Mouse (Mus musculus): ENCODE measurements at regions not wholly inside any gene's neighbourhood (a gene's known extent, or its start where the extent isn't known, plus 50 kb on each side); places are given as distances from the start of the nearest gene placed in this dataset.

GRCm38 (mm10) chr2:51073040-51073594 lies 75.8 kb downstream of the Rnd3 start:
- WGBS, result 43% methylated on average over 14 of the region's 14 CpGs
- no peak for ATAC-seq (ENCODE audit: insufficient number of reproducible peaks, insufficient read depth, low FRiP score, low read depth)
- Histone ChIP-seq H3K9ac (ENCODE audit: low read length) (no peak overlapping the region), H3K4me3 (ENCODE audit: control insufficient read depth in 1 of 2, insufficient read depth in 1 of 2, low read depth in 1 of 2, low read length in 2 of 2) (no peak overlapping the region), H3K27me3 (ENCODE audit: control insufficient read depth, insufficient read depth, low read length) (no peaks in the 10 kb centered on the region), H3K9me3 (ENCODE audit: control insufficient read depth, low read length) (no peaks in the 10 kb centered on the region), H3K4me2 (ENCODE audit: low read length) (peak overlapping the region; percentile 44), H3K4me1 (ENCODE audit: control insufficient read depth in 2 of 2, insufficient read depth in 2 of 2, low read length in 2 of 2) (peaks cover 0 to 2% of the 10 kb centered on the region in 2 experiments; a peak in 3 of 4 replicates), H3K27ac (replicated peaks in 1 of 2; ENCODE audit: control insufficient read depth in 1 of 2, insufficient read depth in 1 of 2, low read depth in 2 of 2, low read length in 2 of 2) (no peak overlapping the region), H3K36me3 (ENCODE audit: control insufficient read depth, insufficient read depth, low read length) (no peaks in the 10 kb centered on the region)

- H3K9me3 ChIP-seq (ENCODE audit: control insufficient read depth, low read length), result no peaks in the 10 kb centered on the region
- H3K4me2 ChIP-seq (ENCODE audit: low read length), result peak overlapping the region; percentile 44
- H3K4me3 ChIP-seq (ENCODE audit: control insufficient read depth in 1 of 2, insufficient read depth in 1 of 2, low read depth in 1 of 2, low read length in 2 of 2), result no peak overlapping the region
- no peak overlapping the region for H3K9ac ChIP-seq (ENCODE audit: low read length)
- no peak for ATAC-seq (ENCODE audit: insufficient number of reproducible peaks, insufficient read depth, low FRiP score, low read depth)
- 16% methylated on average over 6 of the region's 6 CpGs for WGBS
- no peaks in the 10 kb centered on the region for H3K36me3 ChIP-seq (ENCODE audit: control insufficient read depth, insufficient read depth, low read length)
- H3K27ac ChIP-seq (replicated peaks in 1 of 2; ENCODE audit: control insufficient read depth in 1 of 2, insufficient read depth in 1 of 2, low read depth in 2 of 2, low read length in 2 of 2), result no peak overlapping the region
- H3K27me3 ChIP-seq (ENCODE audit: control insufficient read depth, insufficient read depth, low read length), result no peaks in the 10 kb centered on the region
- H3K4me1 ChIP-seq (ENCODE audit: control insufficient read depth in 2 of 2, insufficient read depth in 2 of 2, low read length in 2 of 2), result peaks cover 0 to 2% of the 10 kb centered on the region in 2 experiments; a peak in 3 of 4 replicates
These were observed 76.5 kb downstream of the Rnd3 start for GRCm38 (mm10) chr2:51072346-51072885.

DNA sequence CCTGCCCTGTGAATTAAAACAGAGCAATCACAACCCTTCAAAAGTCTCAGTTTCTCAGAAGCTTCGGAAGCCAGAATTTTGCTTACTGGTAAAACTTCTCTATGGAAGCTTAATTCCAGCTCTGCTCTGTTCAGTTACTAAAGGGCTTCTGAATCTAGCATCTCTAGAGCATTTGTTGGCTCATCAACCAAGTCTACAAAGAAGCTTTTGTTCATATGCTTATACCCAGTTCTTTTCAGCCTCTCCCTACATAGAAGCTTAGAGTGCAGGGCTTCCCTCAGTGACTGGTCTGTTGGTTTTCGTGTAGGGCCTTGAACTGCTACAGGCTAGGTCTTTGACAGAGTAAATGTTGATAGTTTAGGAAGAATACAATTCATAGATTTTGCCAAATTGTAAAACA lies 78.0 kb downstream of the Rnd3 start:
- Histone ChIP-seq H3K9ac (ENCODE audit: low read length) (no peak overlapping the region), H3K4me2 (ENCODE audit: low read length) (no peak overlapping the region), H3K4me1 (ENCODE audit: control insufficient read depth in 2 of 2, insufficient read depth in 2 of 2, low read length in 2 of 2) (peaks cover 0 to 2% of the 10 kb centered on the region in 2 experiments; a peak in 3 of 4 replicates), H3K27me3 (ENCODE audit: control insufficient read depth, insufficient read depth, low read length) (no peaks in the 10 kb centered on the region), H3K4me3 (ENCODE audit: control insufficient read depth in 1 of 2, insufficient read depth in 1 of 2, low read depth in 1 of 2, low read length in 2 of 2) (no peak overlapping the region), H3K36me3 (ENCODE audit: control insufficient read depth, insufficient read depth, low read length) (no peaks in the 10 kb centered on the region), H3K27ac (replicated peaks in 1 of 2; ENCODE audit: control insufficient read depth in 1 of 2, insufficient read depth in 1 of 2, low read depth in 2 of 2, low read length in 2 of 2) (no peak overlapping the region), H3K9me3 (ENCODE audit: control insufficient read depth, low read length) (no peaks in the 10 kb centered on the region)
- WGBS, result 86% methylated on average over 2 of the region's 2 CpGs
- ATAC-seq (ENCODE audit: insufficient number of reproducible peaks, insufficient read depth, low FRiP score, low read depth), result no peak

- no peak for ATAC-seq (ENCODE audit: insufficient number of reproducible peaks, insufficient read depth, low FRiP score, low read depth)
- Histone ChIP-seq H3K4me3 (ENCODE audit: control insufficient read depth in 1 of 2, insufficient read depth in 1 of 2, low read depth in 1 of 2, low read length in 2 of 2) (no peak overlapping the region), H3K4me1 (ENCODE audit: control insufficient read depth in 2 of 2, insufficient read depth in 2 of 2, low read length in 2 of 2) (no peaks in the 10 kb centered on the region), H3K9me3 (ENCODE audit: control insufficient read depth, low read length) (0 out of 2 replicates have a peak, but pooled peaks cover 4% of the 10 kb centered on the region), H3K9ac (ENCODE audit: low read length) (no peak overlapping the region), H3K27ac (replicated peaks in 1 of 2; ENCODE audit: control insufficient read depth in 1 of 2, insufficient read depth in 1 of 2, low read depth in 2 of 2, low read length in 2 of 2) (no peak overlapping the region), H3K27me3 (ENCODE audit: control insufficient read depth, insufficient read depth, low read length) (no peaks in the 10 kb centered on the region), H3K36me3 (ENCODE audit: control insufficient read depth, insufficient read depth, low read length) (no peaks in the 10 kb centered on the region), H3K4me2 (ENCODE audit: low read length) (no peak overlapping the region)
- WGBS, result 89% methylated on average over 11 of the region's 11 CpGs
These were observed 82.5 kb downstream of the Rnd3 start for GRCm38 (mm10) chr2:51066423-51066831.

DNA sequence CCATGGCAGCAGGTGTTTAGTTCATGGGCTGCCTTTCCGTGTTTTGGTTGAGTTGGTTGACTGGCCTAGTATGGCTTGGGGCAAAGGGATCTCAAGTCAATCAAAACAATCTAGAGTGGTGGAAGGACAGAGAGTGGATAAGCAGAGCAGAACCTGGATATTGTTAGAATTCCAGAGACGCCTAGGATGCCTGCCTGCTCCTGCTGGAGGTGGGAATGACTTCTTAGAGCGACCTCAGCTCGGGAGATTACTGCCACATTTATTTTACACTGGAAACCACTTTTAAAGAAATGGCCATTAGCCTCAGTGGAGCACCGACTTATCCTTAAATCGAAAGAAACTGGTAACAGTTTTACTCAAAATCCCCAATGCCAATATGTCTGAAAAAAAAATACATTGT lies 83.1 kb downstream of the Rnd3 start:
- Histone ChIP-seq H3K4me1 (ENCODE audit: control insufficient read depth in 2 of 2, insufficient read depth in 2 of 2, low read length in 2 of 2) (no peaks in the 10 kb centered on the region), H3K27ac (replicated peaks in 1 of 2; ENCODE audit: control insufficient read depth in 1 of 2, insufficient read depth in 1 of 2, low read depth in 2 of 2, low read length in 2 of 2) (no peak overlapping the region), H3K27me3 (ENCODE audit: control insufficient read depth, insufficient read depth, low read length) (no peaks in the 10 kb centered on the region), H3K9ac (ENCODE audit: low read length) (no peak overlapping the region), H3K4me3 (ENCODE audit: control insufficient read depth in 1 of 2, insufficient read depth in 1 of 2, low read depth in 1 of 2, low read length in 2 of 2) (no peak overlapping the region), H3K9me3 (ENCODE audit: control insufficient read depth, low read length) (0 out of 2 replicates have a peak, but pooled peaks cover 4% of the 10 kb centered on the region), H3K4me2 (ENCODE audit: low read length) (no peak overlapping the region), H3K36me3 (ENCODE audit: control insufficient read depth, insufficient read depth, low read length) (no peaks in the 10 kb centered on the region)
- 44% methylated on average over 6 of the region's 6 CpGs for WGBS
- ATAC-seq (ENCODE audit: insufficient number of reproducible peaks, insufficient read depth, low FRiP score, low read depth), result no peak

- H3K4me2 ChIP-seq (ENCODE audit: low read length), result no peak overlapping the region
- WGBS, result 83% methylated on average over 4 of the region's 4 CpGs
- no peaks in the 10 kb centered on the region for H3K27me3 ChIP-seq (ENCODE audit: control insufficient read depth, insufficient read depth, low read length)
- 0 out of 2 replicates have a peak, but pooled peaks cover 4% of the 10 kb centered on the region for H3K9me3 ChIP-seq (ENCODE audit: control insufficient read depth, low read length)
- H3K36me3 ChIP-seq (ENCODE audit: control insufficient read depth, insufficient read depth, low read length), result no peaks in the 10 kb centered on the region
- no peak overlapping the region for H3K9ac ChIP-seq (ENCODE audit: low read length)
- ATAC-seq (ENCODE audit: insufficient number of reproducible peaks, insufficient read depth, low FRiP score, low read depth), result no peak
- H3K4me3 ChIP-seq (ENCODE audit: control insufficient read depth in 1 of 2, insufficient read depth in 1 of 2, low read depth in 1 of 2, low read length in 2 of 2), result no peak overlapping the region
- H3K4me1 ChIP-seq (ENCODE audit: control insufficient read depth in 2 of 2, insufficient read depth in 2 of 2, low read length in 2 of 2), result no peaks in the 10 kb centered on the region
- H3K27ac ChIP-seq (replicated peaks in 1 of 2; ENCODE audit: control insufficient read depth in 1 of 2, insufficient read depth in 1 of 2, low read depth in 2 of 2, low read length in 2 of 2), result no peak overlapping the region
These were observed 84.1 kb downstream of the Rnd3 start for GRCm38 (mm10) chr2:51064821-51065220.

GRCm38 (mm10) chr2:51062049-51062448 lies 86.9 kb downstream of the Rnd3 start:
- WGBS, result 84% methylated on average over 5 of the region's 5 CpGs
- no peak for ATAC-seq (ENCODE audit: insufficient number of reproducible peaks, insufficient read depth, low FRiP score, low read depth)
- H3K4me2 ChIP-seq (ENCODE audit: low read length), result no peak overlapping the region
- no peaks in the 10 kb centered on the region for H3K27me3 ChIP-seq (ENCODE audit: control insufficient read depth, insufficient read depth, low read length)
- no peaks in the 10 kb centered on the region for H3K4me1 ChIP-seq (ENCODE audit: control insufficient read depth in 2 of 2, insufficient read depth in 2 of 2, low read length in 2 of 2)
- H3K9ac ChIP-seq (ENCODE audit: low read length), result no peak overlapping the region
- H3K36me3 ChIP-seq (ENCODE audit: control insufficient read depth, insufficient read depth, low read length), result no peaks in the 10 kb centered on the region
- H3K9me3 ChIP-seq (ENCODE audit: control insufficient read depth, low read length), result 0 out of 2 replicates have a peak, but pooled peaks cover 4% of the 10 kb centered on the region
- H3K4me3 ChIP-seq (ENCODE audit: control insufficient read depth in 1 of 2, insufficient read depth in 1 of 2, low read depth in 1 of 2, low read length in 2 of 2), result no peak overlapping the region
- no peak overlapping the region for H3K27ac ChIP-seq (replicated peaks in 1 of 2; ENCODE audit: control insufficient read depth in 1 of 2, insufficient read depth in 1 of 2, low read depth in 2 of 2, low read length in 2 of 2)

- 36% methylated on average over 4 of the region's 4 CpGs for WGBS
- H3K27me3 ChIP-seq (ENCODE audit: control insufficient read depth, insufficient read depth, low read length), result no peaks in the 10 kb centered on the region
- ATAC-seq (ENCODE audit: insufficient number of reproducible peaks, insufficient read depth, low FRiP score, low read depth), result peak; percentile 64; the same call in 1 of the 2 replicates
These were observed 90.8 kb downstream of the Rnd3 start for GRCm38 (mm10) chr2:51058158-51058557.

More at GRCm38 (mm10) chr2:51058158-51058557, 90.8 kb downstream of the Rnd3 start:
- no peaks in the 10 kb centered on the region for H3K36me3 ChIP-seq (ENCODE audit: control insufficient read depth, insufficient read depth, low read length)
- H3K9ac ChIP-seq (ENCODE audit: low read length), result no peak overlapping the region
- no peak overlapping the region for H3K4me2 ChIP-seq (ENCODE audit: low read length)
- no peak overlapping the region for H3K27ac ChIP-seq (replicated peaks in 1 of 2; ENCODE audit: control insufficient read depth in 1 of 2, insufficient read depth in 1 of 2, low read depth in 2 of 2, low read length in 2 of 2)
- 0 out of 2 replicates have a peak, but pooled peaks cover 4% of the 10 kb centered on the region for H3K9me3 ChIP-seq (ENCODE audit: control insufficient read depth, low read length)
- H3K4me1 ChIP-seq (ENCODE audit: control insufficient read depth in 2 of 2, insufficient read depth in 2 of 2, low read length in 2 of 2), result peaks cover 2 to 3% of the 10 kb centered on the region in 2 experiments; a peak in 1 of 4 replicates
- no peak overlapping the region for H3K4me3 ChIP-seq (ENCODE audit: control insufficient read depth in 1 of 2, insufficient read depth in 1 of 2, low read depth in 1 of 2, low read length in 2 of 2)

All from heart, embryonic 14.5 days (tissue).